Mouse (Mus musculus) embryonic facial prominence, embryonic 15.5 days (tissue): ENCODE results near the gene Atp1b2. TPM values are rescaled to one million over a fixed set of nuclear protein-coding genes. Genes with fewer than 3 reads are reported as not detected.
A peak's percentile ranks its signal among the peaks of the same experiment; 100 is the strongest.
"Not testable (repeated sequence)": the region's sequence is repeated elsewhere in the genome, so short reads cannot be mapped to it uniquely, and the experiment has no call there.

ENCODE experiments used
- ATAC-seq: fragments of 200-750 bp; cut with Nextera tagmentation; 2 replicates; pipeline ENCODE4 v1.8.0; 2017; ENCODE audit warnings: low read depth, moderate TSS enrichment; ENCODE audit not compliant: insufficient number of reproducible peaks, low FRiP score, low TSS enrichment
- H3K27ac ChIP-seq: fragments of 300-500 bp; sonication (generic); replicated peaks from 2 replicates; pipeline ENCODE4 v1.5.1; 2015; ENCODE audit warnings: mild to moderate bottlenecking, inconsistent platforms
- H3K27me3 ChIP-seq: fragments of 300-500 bp; sonication (generic); 2 replicates; pipeline ENCODE4 v1.6.1; 2015; ENCODE audit warnings: inconsistent platforms
- H3K36me3 ChIP-seq: fragments of 300-500 bp; sonication (generic); 2 replicates; pipeline ENCODE4 v1.6.1; 2015; ENCODE audit warnings: mild to moderate bottlenecking, inconsistent platforms
- H3K4me1 ChIP-seq: fragments of 300-500 bp; sonication (generic); 2 replicates; pipeline ENCODE4 v1.6.1; 2015; ENCODE audit warnings: inconsistent platforms
- H3K4me2 ChIP-seq: fragments of 300-500 bp; sonication (generic); replicated peaks from 2 replicates; pipeline ENCODE4 v1.6.1; 2015; ENCODE audit warnings: mild to moderate bottlenecking, inconsistent platforms
- H3K4me3 ChIP-seq: fragments of 300-500 bp; sonication (generic); replicated peaks from 2 replicates; pipeline ENCODE4 v1.5.1; 2015; ENCODE audit warnings: mild to moderate bottlenecking, inconsistent platforms
- H3K9ac ChIP-seq: fragments of 300-500 bp; sonication (generic); 2 replicates; pipeline ENCODE4 v1.6.1; 2015; ENCODE audit warnings: inconsistent platforms
- H3K9me3 ChIP-seq: fragments of 300-500 bp; sonication (generic); replicated peaks from 2 replicates; pipeline ENCODE4 v1.6.1; 2016; ENCODE audit warnings: inconsistent platforms
- WGBS: fragments of 180-500 bp; shearing (Covaris S2); methylation state at CpG from one replicate; pipeline ENCODE4 v1.1.7; 2015; 5-methylcytosine and 5-hydroxymethylcytosine counted together
- polyA plus RNA-seq: library from polyadenylated mRNA; unstranded; fragments of >200 nt; fragmentation: Nextera tagmentation; extraction: Ambion mirVana; gene quantifications from 2 replicates; pipeline ENCODE4 v1.2.1, GENCODE M21; 2015

Atp1b2 gene
- polyA plus RNA-seq, 1 experiment from 2014 or later: 13.4 TPM

DNA sequence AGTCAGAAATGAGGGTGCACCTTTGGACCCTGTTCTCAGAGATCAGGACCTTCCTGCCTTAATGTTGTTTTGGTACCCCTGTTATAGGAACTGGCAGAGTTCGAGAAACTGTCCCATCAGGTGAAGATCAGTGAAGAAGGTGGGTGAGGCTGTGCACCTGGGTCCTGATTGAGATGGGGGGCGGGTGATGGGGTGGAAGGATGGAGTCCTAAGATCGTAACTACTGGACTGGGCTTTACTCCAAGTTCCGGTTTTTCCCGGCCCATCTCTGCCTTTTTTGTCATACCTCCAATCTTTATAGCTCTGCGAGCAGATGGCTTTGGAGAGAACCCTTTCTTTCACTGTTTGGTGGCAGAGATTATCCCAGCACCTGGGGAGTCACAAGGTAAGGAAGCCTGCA, 16.7 kb upstream of the Atp1b2 start:
- Histone ChIP-seq H3K27ac (peak overlapping the region; percentile 83), H3K9ac (peak overlapping the region; percentile 63), H3K27me3 (no peaks in the 10 kb centered on the region; the same call in 1 of the 2 replicates), H3K4me3 (peak overlapping the region; percentile 60), H3K36me3 (no peaks in the 10 kb centered on the region), H3K9me3 (no peaks in the 10 kb centered on the region), H3K4me2 (peak overlapping the region; percentile 79), H3K4me1 (peaks cover 8% of the 10 kb centered on the region)
- ATAC-seq: no peak
- 28% methylated on average over 6 of the region's 6 CpGs for WGBS

DNA sequence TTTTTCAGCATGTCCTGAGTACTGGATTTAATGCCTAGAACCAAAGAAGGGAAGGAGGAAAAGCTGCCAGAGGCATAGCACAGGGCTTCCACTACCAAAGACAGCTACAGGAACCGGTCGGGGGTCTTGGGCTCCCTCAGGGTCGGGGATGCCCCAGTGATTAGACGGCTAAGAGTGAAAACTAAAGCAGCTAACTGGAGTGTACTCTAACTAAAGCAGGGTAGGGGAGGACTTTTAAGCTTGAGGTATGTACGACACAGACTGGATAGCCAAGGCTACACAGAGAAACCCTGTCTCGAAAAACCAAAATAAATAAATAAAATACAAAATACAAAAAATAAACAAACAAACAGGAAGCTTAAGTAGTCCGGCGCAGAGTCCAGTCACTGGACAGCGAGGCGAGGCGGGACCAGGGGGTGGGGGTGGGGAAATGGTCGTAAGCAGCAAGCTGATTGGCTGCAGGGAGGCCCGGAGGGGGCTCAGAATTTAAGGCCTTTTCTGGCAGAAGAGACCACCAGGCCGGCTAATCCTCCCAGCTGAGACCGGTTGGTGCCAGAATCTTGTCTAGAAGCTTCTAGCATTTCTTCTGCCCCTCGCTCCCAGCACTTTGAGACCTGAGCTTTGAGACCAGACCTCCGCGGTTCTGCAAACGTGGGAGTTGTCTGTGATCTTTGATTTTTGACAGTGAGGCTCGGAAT, 16.0 kb upstream of the Atp1b2 start, which contains the start of gene Sat2:
Gene Sat2 (plus strand): TSS at position 454 of the 698 bp plus-strand sequence.
- Histone ChIP-seq H3K27me3 (no peaks in the 10 kb centered on the region; the same call in 1 of the 2 replicates), H3K9ac (peak within 1 kb of the TSS; percentile 63), H3K4me1 (peaks cover 8% of the 10 kb centered on the region), H3K36me3 (no peaks in the 10 kb centered on the region), H3K4me3 (peak within 1 kb of the TSS; percentile 60), H3K4me2 (peak within 1 kb of the TSS; percentile 79), H3K9me3 (no peaks in the 10 kb centered on the region), H3K27ac (peak within 1 kb of the TSS; percentile 83)
- ATAC-seq: peak; percentile 83; the same call in 1 of the 2 replicates
- 1% methylated on average over 20 of the region's 20 CpGs for WGBS

- WGBS: 77% methylated on average over 7 of the region's 7 CpGs
- Histone ChIP-seq H3K4me1 (peaks cover 8% of the 10 kb centered on the region), H3K9ac (no peak overlapping the region), H3K27me3 (no peaks in the 10 kb centered on the region; the same call in 1 of the 2 replicates), H3K4me2 (no peak overlapping the region), H3K36me3 (no peaks in the 10 kb centered on the region), H3K27ac (no peak overlapping the region), H3K4me3 (no peak overlapping the region), H3K9me3 (no peaks in the 10 kb centered on the region)
- no peak for ATAC-seq
Measured at GRCm38 (mm10) chr11:69620394-69621081, 14.8 kb upstream of the Atp1b2 start.

- Histone ChIP-seq H3K4me3 (no peak within 1 kb of the TSS), H3K4me2 (no peak within 1 kb of the TSS), H3K27me3 (no peaks in the 10 kb centered on the region; the same call in 1 of the 2 replicates), H3K36me3 (no peaks in the 10 kb centered on the region), H3K9me3 (no peaks in the 10 kb centered on the region), H3K4me1 (peaks cover 13% of the 10 kb centered on the region), H3K9ac (no peak within 1 kb of the TSS), H3K27ac (no peak within 1 kb of the TSS)
- 67% methylated on average over 5 of the region's 5 CpGs for WGBS
- no peak for ATAC-seq
Measured at GRCm38 (mm10) chr11:69617805-69618204, 12.1 kb upstream of the Atp1b2 start, which contains the start of gene Shbg. TSS of gene Shbg (minus strand) at chr11:69617905.

GRCm38 (mm10) chr11:69616781-69617180, 11.0 kb upstream of the Atp1b2 start:
- Histone ChIP-seq H3K4me1 (peaks cover 7% of the 10 kb centered on the region), H3K4me3 (no peak overlapping the region), H3K9ac (no peak overlapping the region), H3K4me2 (no peak overlapping the region), H3K36me3 (no peaks in the 10 kb centered on the region), H3K27me3 (no peaks in the 10 kb centered on the region; the same call in 1 of the 2 replicates), H3K27ac (no peak overlapping the region), H3K9me3 (no peaks in the 10 kb centered on the region)
- WGBS: 36% methylated on average over 10 of the region's 10 CpGs
- ATAC-seq: no peak

- H3K4me1 ChIP-seq, H3K9me3 ChIP-seq, ATAC-seq, H3K4me3 ChIP-seq, H3K27me3 ChIP-seq, H3K36me3 ChIP-seq, H3K27ac ChIP-seq, H3K9ac ChIP-seq: not testable (repeated sequence)
- peak overlapping the region; percentile 27; the same call in 1 of the 2 replicates for H3K4me2 ChIP-seq
- WGBS: 49% methylated on average over 11 of the region's 11 CpGs
Measured at GRCm38 (mm10) chr11:69614257-69614588, 8.5 kb upstream of the Atp1b2 start.

- no peak for ATAC-seq
- H3K4me3 ChIP-seq: peak overlapping the region; percentile 8; the same call in 1 of the 2 replicates
- H3K9ac ChIP-seq: no peak overlapping the region
- H3K4me1 ChIP-seq: peaks cover 7% of the 10 kb centered on the region
- no peaks in the 10 kb centered on the region; the same call in 1 of the 2 replicates for H3K27me3 ChIP-seq
- no peaks in the 10 kb centered on the region for H3K36me3 ChIP-seq
- peak overlapping the region; percentile 27 for H3K4me2 ChIP-seq
- WGBS: 13% methylated on average over 19 of the region's 19 CpGs
- no peak overlapping the region for H3K27ac ChIP-seq
- no peaks in the 10 kb centered on the region for H3K9me3 ChIP-seq
Measured at GRCm38 (mm10) chr11:69613553-69614256, 8.0 kb upstream of the Atp1b2 start.

- H3K27ac ChIP-seq: no peak overlapping the region
- H3K4me1 ChIP-seq: peaks cover 10% of the 10 kb centered on the region
- H3K27me3 ChIP-seq: no peaks in the 10 kb centered on the region
- no peaks in the 10 kb centered on the region for H3K36me3 ChIP-seq
- H3K4me3 ChIP-seq: no peak overlapping the region
- H3K9ac ChIP-seq: no peak overlapping the region
- H3K9me3 ChIP-seq: no peaks in the 10 kb centered on the region
- WGBS: 53% methylated on average over 4 of the region's 4 CpGs
- H3K4me2 ChIP-seq: no peak overlapping the region
- ATAC-seq: no peak
Measured at GRCm38 (mm10) chr11:69610899-69611298, 5.2 kb upstream of the Atp1b2 start.

- H3K9me3 ChIP-seq: no peaks in the 10 kb centered on the region
Measured at GRCm38 (mm10) chr11:69609416-69609815, 3.7 kb upstream of the Atp1b2 start.

GRCm38 (mm10) chr11:69608525-69608924, 2.8 kb upstream of the Atp1b2 start:
- Histone ChIP-seq H3K9ac (no peak overlapping the region), H3K4me1 (peaks cover 22% of the 10 kb centered on the region), H3K36me3 (no peaks in the 10 kb centered on the region), H3K27ac (no peak overlapping the region), H3K4me2 (no peak overlapping the region), H3K4me3 (no peak overlapping the region), H3K9me3 (no peaks in the 10 kb centered on the region), H3K27me3 (no peaks in the 10 kb centered on the region)
- 88% methylated on average over 3 of the region's 3 CpGs for WGBS
- ATAC-seq: no peak

More at GRCm38 (mm10) chr11:69609416-69609815, 3.7 kb upstream of the Atp1b2 start:
- Histone ChIP-seq H3K4me1 (peaks cover 23% of the 10 kb centered on the region), H3K4me2 (no peak overlapping the region), H3K27ac (no peak overlapping the region), H3K27me3 (no peaks in the 10 kb centered on the region), H3K9ac (no peak overlapping the region), H3K36me3 (no peaks in the 10 kb centered on the region), H3K4me3 (no peak overlapping the region)
- 63% methylated on average over 7 of the region's 7 CpGs for WGBS
- no peak for ATAC-seq

DNA sequence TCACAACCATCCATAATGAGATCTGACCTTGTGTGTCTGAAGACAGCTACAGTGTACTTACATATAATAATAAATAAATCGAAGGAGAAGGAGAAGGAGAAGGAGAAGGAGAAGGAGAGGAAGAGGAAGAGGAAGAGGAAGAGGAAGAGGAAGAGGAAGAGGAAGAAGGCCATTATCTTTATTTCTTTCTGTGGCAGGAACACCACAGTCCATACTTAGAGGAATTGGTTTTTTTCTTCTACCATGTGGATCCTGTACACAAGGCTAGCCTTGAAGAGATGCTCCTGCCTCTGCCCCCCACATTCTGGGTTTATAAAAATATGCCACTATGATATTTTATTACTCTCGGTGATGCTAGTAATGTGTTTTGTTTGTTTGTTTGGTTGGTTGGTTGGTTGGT, 1.1 kb upstream of the Atp1b2 start:
- Histone ChIP-seq H3K9me3 (no peaks in the 10 kb centered on the region), H3K27me3 (no peaks in the 10 kb centered on the region), H3K9ac (no peak overlapping the region), H3K4me2 (no peak overlapping the region), H3K27ac (no peak overlapping the region), H3K36me3 (no peaks in the 10 kb centered on the region), H3K4me3 (no peak overlapping the region), H3K4me1 (peaks cover 22% of the 10 kb centered on the region)
- ATAC-seq: no peak
- WGBS: 84% methylated on average over 2 of the region's 2 CpGs
